Mouse (Mus musculus): ENCODE data around the gene Rbfox3. TPM values are rescaled to one million over a fixed set of nuclear protein-coding genes. Genes with fewer than 3 reads are reported as not detected.

Rbfox3 gene
- polyA plus RNA-seq, 1 experiment from 2014 or later = 0.09 TPM

- Histone ChIP-seq H3K4me3 (ENCODE audit: low read length) (no peak overlapping the region), H3K9ac (ENCODE audit: low read length) (no peak overlapping the region), H3K27me3 (ENCODE audit: control insufficient read depth, insufficient read depth, low read length) (0 out of 2 replicates have a peak, but pooled peaks cover 2% of the 10 kb centered on the region), H3K36me3 (ENCODE audit: control insufficient read depth, insufficient read depth) (no peaks in the 10 kb centered on the region), H3K4me2 (ENCODE audit: low read depth, low read length) (no peak overlapping the region), H3K27ac (ENCODE audit: low read length) (no peak overlapping the region), H3K4me1 (ENCODE audit: control insufficient read depth, insufficient read depth, low read length) (no peaks in the 10 kb centered on the region), H3K9me3 (replicated peaks; ENCODE audit: control insufficient read depth, low read length) (no peaks in the 10 kb centered on the region)
- 53% methylated on average over 4 of the region's 4 CpGs for WGBS
- ATAC-seq (replicated peaks; ENCODE audit: extremely low read depth, insufficient read depth, low FRiP score) = no peak
Measured at GRCm38 (mm10) chr11:118754535-118754934, 156.9 kb downstream of the Rbfox3 start.

GRCm38 (mm10) chr11:118751879-118752616 is 159.3 kb downstream of the Rbfox3 start:
- peaks cover 4% of the 10 kb centered on the region; the same call in 1 of the 2 replicates for H3K4me1 ChIP-seq (ENCODE audit: control insufficient read depth, insufficient read depth, low read length)
- no peaks in the 10 kb centered on the region for H3K36me3 ChIP-seq (ENCODE audit: control insufficient read depth, insufficient read depth)
- H3K4me2 ChIP-seq (ENCODE audit: low read depth, low read length) = no peak overlapping the region
- H3K9ac ChIP-seq (ENCODE audit: low read length) = no peak overlapping the region
- 50% methylated on average over 7 of the region's 7 CpGs for WGBS
- H3K9me3 ChIP-seq (replicated peaks; ENCODE audit: control insufficient read depth, low read length) = no peaks in the 10 kb centered on the region
- H3K4me3 ChIP-seq (ENCODE audit: low read length) = no peak overlapping the region
- no peak for ATAC-seq (replicated peaks; ENCODE audit: extremely low read depth, insufficient read depth, low FRiP score)
- H3K27me3 ChIP-seq (ENCODE audit: control insufficient read depth, insufficient read depth, low read length) = 0 out of 2 replicates have a peak, but pooled peaks cover 2% of the 10 kb centered on the region
- no peak overlapping the region for H3K27ac ChIP-seq (ENCODE audit: low read length)

GRCm38 (mm10) chr11:118750745-118751330 is 160.6 kb downstream of the Rbfox3 start:
- peaks cover 4% of the 10 kb centered on the region; the same call in 1 of the 2 replicates for H3K4me1 ChIP-seq (ENCODE audit: control insufficient read depth, insufficient read depth, low read length)
- 75% methylated on average over 11 of the region's 11 CpGs for WGBS
- no peak overlapping the region for H3K27ac ChIP-seq (ENCODE audit: low read length)
- ATAC-seq (replicated peaks; ENCODE audit: extremely low read depth, insufficient read depth, low FRiP score) = no peak
- H3K9me3 ChIP-seq (replicated peaks; ENCODE audit: control insufficient read depth, low read length) = no peaks in the 10 kb centered on the region
- no peaks in the 10 kb centered on the region for H3K36me3 ChIP-seq (ENCODE audit: control insufficient read depth, insufficient read depth)
- peaks cover 10% of the 10 kb centered on the region for H3K27me3 ChIP-seq (ENCODE audit: control insufficient read depth, insufficient read depth, low read length)
- H3K9ac ChIP-seq (ENCODE audit: low read length) = no peak overlapping the region
- H3K4me2 ChIP-seq (ENCODE audit: low read depth, low read length) = no peak overlapping the region
- H3K4me3 ChIP-seq (ENCODE audit: low read length) = no peak overlapping the region

GRCm38 (mm10) chr11:118749541-118749940 is 161.9 kb downstream of the Rbfox3 start:
- 79% methylated on average over 1 of the region's 1 CpGs for WGBS
- no peak overlapping the region for H3K9ac ChIP-seq (ENCODE audit: low read length)
- no peak for ATAC-seq (replicated peaks; ENCODE audit: extremely low read depth, insufficient read depth, low FRiP score)

GRCm38 (mm10) chr11:118748622-118749021 is 162.8 kb downstream of the Rbfox3 start:
- Histone ChIP-seq H3K4me1 (ENCODE audit: control insufficient read depth, insufficient read depth, low read length) (peaks cover 4% of the 10 kb centered on the region; the same call in 1 of the 2 replicates), H3K27ac (ENCODE audit: low read length) (no peak overlapping the region), H3K4me2 (ENCODE audit: low read depth, low read length) (peak overlapping the region; percentile 19; the same call in 1 of the 2 replicates), H3K9ac (ENCODE audit: low read length) (no peak overlapping the region), H3K4me3 (ENCODE audit: low read length) (no peak overlapping the region), H3K36me3 (ENCODE audit: control insufficient read depth, insufficient read depth) (no peaks in the 10 kb centered on the region), H3K27me3 (ENCODE audit: control insufficient read depth, insufficient read depth, low read length) (peaks cover 28% of the 10 kb centered on the region), H3K9me3 (replicated peaks; ENCODE audit: control insufficient read depth, low read length) (no peaks in the 10 kb centered on the region)
- 25% methylated on average over 10 of the region's 10 CpGs for WGBS
- ATAC-seq (replicated peaks; ENCODE audit: extremely low read depth, insufficient read depth, low FRiP score) = peak; percentile 75

More at GRCm38 (mm10) chr11:118749541-118749940, 161.9 kb downstream of the Rbfox3 start:
- no peaks in the 10 kb centered on the region for H3K9me3 ChIP-seq (replicated peaks; ENCODE audit: control insufficient read depth, low read length)
- H3K4me2 ChIP-seq (ENCODE audit: low read depth, low read length) = no peak overlapping the region
- no peaks in the 10 kb centered on the region for H3K36me3 ChIP-seq (ENCODE audit: control insufficient read depth, insufficient read depth)
- no peak overlapping the region for H3K27ac ChIP-seq (ENCODE audit: low read length)
- H3K4me3 ChIP-seq (ENCODE audit: low read length) = no peak overlapping the region
- peaks cover 4% of the 10 kb centered on the region; the same call in 1 of the 2 replicates for H3K4me1 ChIP-seq (ENCODE audit: control insufficient read depth, insufficient read depth, low read length)
- H3K27me3 ChIP-seq (ENCODE audit: control insufficient read depth, insufficient read depth, low read length) = peaks cover 21% of the 10 kb centered on the region

- Histone ChIP-seq H3K9me3 (replicated peaks; ENCODE audit: control insufficient read depth, low read length) (no peaks in the 10 kb centered on the region), H3K36me3 (ENCODE audit: control insufficient read depth, insufficient read depth) (no peaks in the 10 kb centered on the region), H3K4me2 (ENCODE audit: low read depth, low read length) (no peak overlapping the region), H3K4me3 (ENCODE audit: low read length) (no peak overlapping the region), H3K9ac (ENCODE audit: low read length) (no peak overlapping the region), H3K27me3 (ENCODE audit: control insufficient read depth, insufficient read depth, low read length) (peaks cover 47% of the 10 kb centered on the region), H3K4me1 (ENCODE audit: control insufficient read depth, insufficient read depth, low read length) (peaks cover 4% of the 10 kb centered on the region; the same call in 1 of the 2 replicates), H3K27ac (ENCODE audit: low read length) (no peak overlapping the region)
- no peak for ATAC-seq (replicated peaks; ENCODE audit: extremely low read depth, insufficient read depth, low FRiP score)
Measured at GRCm38 (mm10) chr11:118745279-118745678, 166.1 kb downstream of the Rbfox3 start.

GRCm38 (mm10) chr11:118744782-118745181 is 166.6 kb downstream of the Rbfox3 start:
- no peak overlapping the region for H3K27ac ChIP-seq (ENCODE audit: low read length)
- no peak for ATAC-seq (replicated peaks; ENCODE audit: extremely low read depth, insufficient read depth, low FRiP score)
- peak overlapping the region; percentile 61 for H3K4me2 ChIP-seq (ENCODE audit: low read depth, low read length)
- 3% methylated on average over 15 of the region's 15 CpGs for WGBS
- peaks cover 4% of the 10 kb centered on the region; the same call in 1 of the 2 replicates for H3K4me1 ChIP-seq (ENCODE audit: control insufficient read depth, insufficient read depth, low read length)
- H3K27me3 ChIP-seq (ENCODE audit: control insufficient read depth, insufficient read depth, low read length) = peaks cover 52% of the 10 kb centered on the region
- H3K36me3 ChIP-seq (ENCODE audit: control insufficient read depth, insufficient read depth) = no peaks in the 10 kb centered on the region
- H3K9ac ChIP-seq (ENCODE audit: low read length) = 0 out of 2 replicates have a peak overlapping the region, but pooled peaks have one; percentile 17
- H3K9me3 ChIP-seq (replicated peaks; ENCODE audit: control insufficient read depth, low read length) = no peaks in the 10 kb centered on the region
- H3K4me3 ChIP-seq (ENCODE audit: low read length) = peak overlapping the region; percentile 41

GRCm38 (mm10) chr11:118742762-118743161 is 168.6 kb downstream of the Rbfox3 start:
- H3K4me2 ChIP-seq (ENCODE audit: low read depth, low read length) = no peak overlapping the region
- no peak for ATAC-seq (replicated peaks; ENCODE audit: extremely low read depth, insufficient read depth, low FRiP score)
- 8% methylated on average over 3 of the region's 3 CpGs for WGBS
- H3K4me1 ChIP-seq (ENCODE audit: control insufficient read depth, insufficient read depth, low read length) = no peaks in the 10 kb centered on the region
- no peaks in the 10 kb centered on the region for H3K36me3 ChIP-seq (ENCODE audit: control insufficient read depth, insufficient read depth)
- peaks cover 52% of the 10 kb centered on the region for H3K27me3 ChIP-seq (ENCODE audit: control insufficient read depth, insufficient read depth, low read length)
- H3K27ac ChIP-seq (ENCODE audit: low read length) = no peak overlapping the region
- H3K9me3 ChIP-seq (replicated peaks; ENCODE audit: control insufficient read depth, low read length) = no peaks in the 10 kb centered on the region
- no peak overlapping the region for H3K4me3 ChIP-seq (ENCODE audit: low read length)
- no peak overlapping the region for H3K9ac ChIP-seq (ENCODE audit: low read length)

GRCm38 (mm10) chr11:118741262-118741661 is 170.1 kb downstream of the Rbfox3 start:
- Histone ChIP-seq H3K27me3 (ENCODE audit: control insufficient read depth, insufficient read depth, low read length) (peaks cover 48% of the 10 kb centered on the region), H3K9me3 (replicated peaks; ENCODE audit: control insufficient read depth, low read length) (no peaks in the 10 kb centered on the region), H3K4me1 (ENCODE audit: control insufficient read depth, insufficient read depth, low read length) (no peaks in the 10 kb centered on the region), H3K9ac (ENCODE audit: low read length) (no peak overlapping the region), H3K36me3 (ENCODE audit: control insufficient read depth, insufficient read depth) (no peaks in the 10 kb centered on the region), H3K4me3 (ENCODE audit: low read length) (no peak overlapping the region), H3K4me2 (ENCODE audit: low read depth, low read length) (no peak overlapping the region), H3K27ac (ENCODE audit: low read length) (no peak overlapping the region)
- 33% methylated on average over 6 of the region's 6 CpGs for WGBS
- no peak for ATAC-seq (replicated peaks; ENCODE audit: extremely low read depth, insufficient read depth, low FRiP score)

All from heart, embryonic 16.5 days (tissue).